Mouse (Mus musculus): Measurements from ENCODE around the gene Ints1.
A peak's percentile ranks its signal among the peaks of the same experiment; 100 is the strongest.

- TF ChIP-seq CTCF (IDR thresholded peaks at IDR 0.05; ENCODE audit: borderline replicate concordance, extremely low read depth, insufficient read depth, insufficient read length) = peak; percentile 74
- no peak for TF ChIP-seq POLR2A (IDR thresholded peaks at IDR 0.05; ENCODE audit: borderline replicate concordance, extremely low read depth, insufficient read depth, insufficient read length, poor library complexity, severe bottlenecking)
Measured at GRCm38 (mm10) chr5:139817292-139817691, 41.8 kb upstream of the Ints1 start.

Measured in brain, embryonic 14.5 days (tissue).